Mouse (Mus musculus): ENCODE results near the gene Lrwd1. TPM values are rescaled to one million over a fixed set of nuclear protein-coding genes. Genes with fewer than 3 reads are reported as not detected.
A peak's percentile ranks its signal among the peaks of the same experiment; 100 is the strongest.

The Lrwd1 gene
- 36.6 and 37.6 TPM in 2 replicates for polyA plus RNA-seq (2014; fragmentation: Nextera tagmentation; extraction: Ambion mirVana)

GRCm38 (mm10) chr5:136135571-136136291 is at the start of gene Lrwd1, which contains the start of gene Alkbh4:
Gene Lrwd1 (minus strand): TSS chr5:136136074.
Gene Alkbh4 (plus strand): TSS chr5:136136146.
- Histone ChIP-seq H3K4me1 (ENCODE audit: insufficient read depth) (no peaks in the 10 kb centered on the region), H3K27me3 (ENCODE audit: insufficient read depth, low read length) (no peaks in the 10 kb centered on the region), H3K9me3 (ENCODE audit: low read depth, low read length) (no peaks in the 10 kb centered on the region), H3K36me3 (ENCODE audit: insufficient read depth) (peaks cover 56% of the 10 kb centered on the region), H3K9ac (peak within 1 kb of the TSS; percentile 79), H3K27ac (ENCODE audit: low read depth) (no peak within 1 kb of the TSS), H3K4me3 (ENCODE audit: low read depth, low read length) (peak within 1 kb of the TSS; percentile 56), H3K4me2 (peak within 1 kb of the TSS; percentile 61)
- peak; percentile 75 for TF ChIP-seq CTCF (IDR thresholded peaks at IDR 0.05; ENCODE audit: low read depth)
- peak; percentile 99 for DNase-seq
- under 1% methylated on average over 60 of the region's 60 CpGs for WGBS
- peak; percentile 97 for ATAC-seq (ENCODE audit: insufficient read depth)

GRCm38 (mm10) chr5:136183766-136184165 is 47.9 kb upstream of the Lrwd1 start:
- H3K4me3 ChIP-seq (ENCODE audit: low read depth, low read length): no peak overlapping the region
- no peaks in the 10 kb centered on the region for H3K9me3 ChIP-seq (ENCODE audit: low read depth, low read length)
- TF ChIP-seq CTCF (IDR thresholded peaks at IDR 0.05; ENCODE audit: low read depth): 0 out of 2 replicates have a peak, but pooled peaks have one; percentile 5
- DNase-seq (no peak), ATAC-seq (ENCODE audit: insufficient read depth) (no peak)
- no peak overlapping the region for H3K27ac ChIP-seq (ENCODE audit: low read depth)
- H3K9ac ChIP-seq: no peak overlapping the region
- H3K4me2 ChIP-seq: no peak overlapping the region
- WGBS: 89% methylated on average over 7 of the region's 7 CpGs
- peaks cover 81% of the 10 kb centered on the region for H3K36me3 ChIP-seq (ENCODE audit: insufficient read depth)
- no peaks in the 10 kb centered on the region for H3K27me3 ChIP-seq (ENCODE audit: insufficient read depth, low read length)
- H3K4me1 ChIP-seq (ENCODE audit: insufficient read depth): no peaks in the 10 kb centered on the region

GRCm38 (mm10) chr5:136182830-136183229 is 47.0 kb upstream of the Lrwd1 start:
- no peak overlapping the region for H3K9ac ChIP-seq
- no peak overlapping the region for H3K4me3 ChIP-seq (ENCODE audit: low read depth, low read length)
- ATAC-seq (ENCODE audit: insufficient read depth): no peak
- H3K27ac ChIP-seq (ENCODE audit: low read depth): no peak overlapping the region
- H3K4me1 ChIP-seq (ENCODE audit: insufficient read depth): no peaks in the 10 kb centered on the region
- no peaks in the 10 kb centered on the region for H3K9me3 ChIP-seq (ENCODE audit: low read depth, low read length)
- WGBS: 82% methylated on average over 4 of the region's 4 CpGs
- DNase-seq: no peak
- TF ChIP-seq CTCF (IDR thresholded peaks at IDR 0.05; ENCODE audit: low read depth): no peak
- H3K4me2 ChIP-seq: no peak overlapping the region
- H3K36me3 ChIP-seq (ENCODE audit: insufficient read depth): peaks cover 81% of the 10 kb centered on the region
- no peaks in the 10 kb centered on the region for H3K27me3 ChIP-seq (ENCODE audit: insufficient read depth, low read length)

- DNase-seq: no peak
- no peaks in the 10 kb centered on the region for H3K27me3 ChIP-seq (ENCODE audit: insufficient read depth, low read length)
- H3K4me3 ChIP-seq (ENCODE audit: low read depth, low read length): no peak overlapping the region
- H3K27ac ChIP-seq (ENCODE audit: low read depth): no peak overlapping the region
- H3K9me3 ChIP-seq (ENCODE audit: low read depth, low read length): no peaks in the 10 kb centered on the region
- H3K4me1 ChIP-seq (ENCODE audit: insufficient read depth): no peaks in the 10 kb centered on the region
- 86% methylated on average over 6 of the region's 6 CpGs for WGBS
- TF ChIP-seq CTCF (IDR thresholded peaks at IDR 0.05; ENCODE audit: low read depth): no peak
- H3K36me3 ChIP-seq (ENCODE audit: insufficient read depth): peaks cover 79% of the 10 kb centered on the region
- no peak for ATAC-seq (ENCODE audit: insufficient read depth)
- no peak overlapping the region for H3K4me2 ChIP-seq
- H3K9ac ChIP-seq: no peak overlapping the region
Observed at GRCm38 (mm10) chr5:136182049-136182448, 46.2 kb upstream of the Lrwd1 start.

- H3K4me1 ChIP-seq (ENCODE audit: insufficient read depth): no peaks in the 10 kb centered on the region
- no peak for TF ChIP-seq CTCF (IDR thresholded peaks at IDR 0.05; ENCODE audit: low read depth)
- peaks cover 72% of the 10 kb centered on the region for H3K36me3 ChIP-seq (ENCODE audit: insufficient read depth)
- no peak overlapping the region for H3K4me3 ChIP-seq (ENCODE audit: low read depth, low read length)
- no peak for DNase-seq
- no peak overlapping the region for H3K27ac ChIP-seq (ENCODE audit: low read depth)
- no peak overlapping the region for H3K9ac ChIP-seq
- 88% methylated on average over 6 of the region's 6 CpGs for WGBS
- no peaks in the 10 kb centered on the region for H3K9me3 ChIP-seq (ENCODE audit: low read depth, low read length)
- H3K4me2 ChIP-seq: no peak overlapping the region
- no peaks in the 10 kb centered on the region for H3K27me3 ChIP-seq (ENCODE audit: insufficient read depth, low read length)
- no peak for ATAC-seq (ENCODE audit: insufficient read depth)
Observed at GRCm38 (mm10) chr5:136181197-136181596, 45.3 kb upstream of the Lrwd1 start.

GRCm38 (mm10) chr5:136179594-136179993 is 43.7 kb upstream of the Lrwd1 start:
- TF ChIP-seq CTCF (IDR thresholded peaks at IDR 0.05; ENCODE audit: low read depth): no peak
- Histone ChIP-seq H3K27me3 (ENCODE audit: insufficient read depth, low read length) (no peaks in the 10 kb centered on the region), H3K4me3 (ENCODE audit: low read depth, low read length) (no peak overlapping the region), H3K9me3 (ENCODE audit: low read depth, low read length) (no peaks in the 10 kb centered on the region), H3K4me1 (ENCODE audit: insufficient read depth) (no peaks in the 10 kb centered on the region), H3K9ac (no peak overlapping the region; the same call in 1 of the 2 replicates), H3K27ac (ENCODE audit: low read depth) (no peak overlapping the region), H3K4me2 (no peak overlapping the region), H3K36me3 (ENCODE audit: insufficient read depth) (peaks cover 62% of the 10 kb centered on the region)
- WGBS: 75% methylated on average over 5 of the region's 5 CpGs
- DNase-seq (no peak), ATAC-seq (ENCODE audit: insufficient read depth) (no peak)

Data from lung, embryonic 14.5 days (tissue).